Comparison of ENCODE assay signal across 9 mouse cellular contexts in the genomic region with DNA sequence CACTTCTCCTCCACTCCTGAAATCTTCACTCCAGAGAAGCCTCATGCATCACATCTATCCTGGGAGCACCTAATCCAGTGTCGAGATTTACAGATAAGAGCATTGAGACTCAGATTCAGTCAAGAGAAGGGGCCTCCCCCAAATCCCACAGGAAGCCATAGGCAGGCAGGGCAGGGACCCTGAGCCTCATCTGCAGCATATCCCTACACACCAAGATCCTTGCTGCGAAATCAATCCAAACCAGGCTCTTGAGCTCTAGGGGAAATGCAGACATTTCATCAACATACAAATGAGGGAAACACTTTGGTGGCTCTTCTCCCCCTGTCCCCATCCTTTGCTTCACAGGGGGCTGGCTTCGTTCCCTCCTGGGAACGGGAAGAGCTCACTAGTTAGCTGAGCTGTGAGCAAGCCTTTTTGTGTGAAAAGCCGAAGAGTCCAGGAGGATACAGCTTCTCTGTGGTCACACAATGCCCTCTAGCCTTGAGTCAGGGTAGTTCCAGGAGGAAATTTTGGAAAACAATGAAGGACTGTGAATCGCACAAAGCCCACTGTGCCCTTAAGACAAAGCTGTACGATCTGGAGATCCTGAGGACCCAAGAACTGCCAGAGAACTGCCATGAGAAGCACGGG.
DNase-seq lines count a peak whose midpoint lies in the region; ATAC-seq and TF ChIP-seq lines count a peak whose summit lies in the region.
"Had no signal": no experiment of that assay in that cellular context is flagged by ENCODE, and none has a peak within 500 bp of the region (broad histone marks: within the 10 kb centered on the region; RNA-seq: fewer than 3 reads in every experiment).

No protein-coding gene starts in this region.

- peak; percentile 57 for DNase-seq in lung, embryonic 14.5 days
- DNase-seq in lung, adult 2 months: no peak
- DNase-seq in embryo, embryonic 11 days: peak; percentile 63
- DNase-seq in heart, postnatal 14 days: peak; percentile 16 to 26
- peak; percentile 10 to 21 for DNase-seq in layer of hippocampus, postnatal 25 days (ENCODE audit: extremely low spot score in 1 of 2, low spot score in 1 of 2)
- DNase-seq in urinary bladder, adult 18-20 months (ENCODE audit: low spot score in 2 of 2): no peak
- no peak for DNase-seq in urinary bladder, postnatal 14 days (ENCODE audit: low spot score)

- H3K9me3 ChIP-seq in lung, embryonic 14.5 days (ENCODE audit: low read depth, low read length): no peaks in the 10 kb centered on the region
- H3K9me3 ChIP-seq in neural tube, embryonic 14.5 days (ENCODE audit: control insufficient read depth, low read length): no peaks in the 10 kb centered on the region

- no peaks in the 10 kb centered on the region for H3K36me3 ChIP-seq in lung, embryonic 14.5 days (ENCODE audit: insufficient read depth)
- H3K36me3 ChIP-seq in neural tube, embryonic 14.5 days (ENCODE audit: control insufficient read depth, insufficient read depth, low read length): no peaks in the 10 kb centered on the region

- no peak for TF ChIP-seq POLR2A in lung, adult 2 months (IDR thresholded peaks at IDR 0.05; ENCODE audit: borderline replicate concordance, extremely low read depth, low read depth, low read length)

- 28% methylated on average over 8 of the region's 8 CpGs for WGBS in lung, embryonic 14.5 days
- 25% methylated on average over 8 of the region's 8 CpGs for WGBS in lung, adult 2 months
- WGBS in neural tube, embryonic 14.5 days: 12% methylated on average over 8 of the region's 8 CpGs

- intact Hi-C loops in heart, postnatal 14 days (cut with DNase I): loop anchor here (5.0 to 10.0 kb wide), 2 partner anchors 1541 to 1828 kb away; no protein-coding TSS in a partner anchor

- no peaks in the 10 kb centered on the region for H3K27me3 ChIP-seq in lung, embryonic 14.5 days (ENCODE audit: insufficient read depth, low read length)
- no peaks in the 10 kb centered on the region for H3K27me3 ChIP-seq in neural tube, embryonic 14.5 days (ENCODE audit: control insufficient read depth, insufficient read depth, low read length)

- H3K4me1 ChIP-seq in lung, embryonic 14.5 days (ENCODE audit: insufficient read depth): no peaks in the 10 kb centered on the region
- H3K4me1 ChIP-seq in lung, adult 2 months (ENCODE audit: control insufficient read depth, insufficient read depth, low read length): no peaks in the 10 kb centered on the region
- H3K4me1 ChIP-seq in neural tube, embryonic 14.5 days (ENCODE audit: control insufficient read depth, insufficient read depth, low read length): 0 out of 2 replicates have a peak, but pooled peaks cover 6% of the 10 kb centered on the region

- no peak for ATAC-seq in lung, embryonic 14.5 days (ENCODE audit: insufficient read depth)
- ATAC-seq in neural tube, embryonic 14.5 days (ENCODE audit: low read depth): peak; percentile 65

- H3K4me3 ChIP-seq in lung, embryonic 14.5 days (ENCODE audit: low read depth, low read length): no peak overlapping the region
- H3K4me3 ChIP-seq in lung, adult 2 months (replicated peaks; ENCODE audit: extremely low read depth, low read depth, low read length): no peak overlapping the region
- no peak overlapping the region for H3K4me3 ChIP-seq in neural tube, embryonic 14.5 days (ENCODE audit: low read depth, low read length)
- H3K4me3 ChIP-seq: myocyte had no signal

- no peak overlapping the region for H3K27ac ChIP-seq in lung, embryonic 14.5 days (ENCODE audit: low read depth)
- H3K27ac ChIP-seq in neural tube, embryonic 14.5 days (ENCODE audit: low read depth, low read length): peak overlapping the region; percentile 28; the same call in 1 of the 2 replicates

- no peak overlapping the region for H3K9ac ChIP-seq in lung, embryonic 14.5 days
- H3K9ac ChIP-seq in neural tube, embryonic 14.5 days (replicated peaks; ENCODE audit: low read depth, low read length): no peak overlapping the region

- no peak overlapping the region for H3K4me2 ChIP-seq in lung, embryonic 14.5 days
- no peak overlapping the region for H3K4me2 ChIP-seq in neural tube, embryonic 14.5 days (ENCODE audit: low read depth, low read length)

- peak; percentile 48 for TF ChIP-seq CTCF in lung, embryonic 14.5 days (IDR thresholded peaks at IDR 0.05; ENCODE audit: low read depth)
- no peak for TF ChIP-seq CTCF in lung, adult 2 months (IDR thresholded peaks at IDR 0.05; ENCODE audit: insufficient read depth, low read length)

Comparison
In these comparisons a context has a peak if more than half of its experiments do, and no peak if none do; other contexts are left out.
1. DNase-seq: peak in lung, embryonic 14.5 days (single experiment), embryo, embryonic 11 days (single experiment), heart, postnatal 14 days (2 of 2) and layer of hippocampus, postnatal 25 days (2 of 2); none in lung, adult 2 months (single experiment), urinary bladder, adult 18-20 months (0 of 2) and urinary bladder, postnatal 14 days (single experiment).